Mouse (Mus musculus) hindbrain, postnatal 0 days (tissue): Measurements from ENCODE around the gene H2-Aa. TPM values are rescaled to one million over a fixed set of nuclear protein-coding genes. Genes with fewer than 3 reads are reported as not detected.

Experiments
- ATAC-seq: fragments of 200-750 bp; cut with Nextera tagmentation; 2 replicates; pipeline ENCODE4 v1.8.0; 2017; ENCODE audit warnings: mild to moderate bottlenecking, moderate TSS enrichment, moderate library complexity
- DNase-seq: peaks from one replicate; pipeline ENCODE4 v3.0.0-alpha.2; 2015; ENCODE audit warnings: low spot score
- H3K27ac ChIP-seq: fragments of 300-500 bp; sonication (generic); 2 replicates; pipeline ENCODE4 v1.5.1; 2014; ENCODE audit warnings: mild to moderate bottlenecking
- H3K27me3 ChIP-seq: fragments of 300-500 bp; sonication (generic); 2 replicates; pipeline ENCODE4 v1.6.1; 2014; ENCODE audit warnings: low read length, mixed read lengths; ENCODE audit not compliant: insufficient read depth
- H3K36me3 ChIP-seq: fragments of 300-500 bp; sonication (generic); 2 replicates; pipeline ENCODE4 v1.6.1; 2014; ENCODE audit warnings: low read length, mixed read lengths; ENCODE audit not compliant: insufficient read depth
- H3K4me1 ChIP-seq: fragments of 300-500 bp; sonication (generic); 2 replicates; pipeline ENCODE4 v1.6.1; 2014; ENCODE audit warnings: antibody characterized with exemption, low read length, mixed read lengths; ENCODE audit not compliant: insufficient read depth
- H3K4me2 ChIP-seq: fragments of 300-500 bp; sonication (generic); 2 replicates; pipeline ENCODE4 v1.6.1; 2014; ENCODE audit warnings: low read depth, mild to moderate bottlenecking, low read length, moderate library complexity, mixed read lengths
- H3K4me3 ChIP-seq: fragments of 300-500 bp; sonication (generic); 2 replicates; pipeline ENCODE4 v1.5.1; 2014; ENCODE audit warnings: low read length
- H3K9ac ChIP-seq: fragments of 300-500 bp; sonication (generic); replicated peaks from 2 replicates; pipeline ENCODE4 v1.6.1; 2014; ENCODE audit warnings: mild to moderate bottlenecking, low read length, moderate library complexity, mixed read lengths
- H3K9me3 ChIP-seq: fragments of 300-500 bp; sonication (generic); 2 replicates; pipeline ENCODE4 v1.6.1; 2016; ENCODE audit warnings: low read length, mixed read lengths
- CTCF ChIP-seq: IDR thresholded peaks from 2 replicates; pipeline ENCODE4 v1.5.1; 2016; ENCODE audit warnings: antibody characterized with exemption, control low read depth, low read depth
- WGBS: fragments of 180-500 bp; shearing (Covaris S2); extraction: QIAGEN DNeasy Blood & Tissue Kit; methylation state at CpG from one replicate; pipeline ENCODE4 v1.1.7; 2014; 5-methylcytosine and 5-hydroxymethylcytosine counted together
- polyA plus RNA-seq: library from polyadenylated mRNA; unstranded; fragments of >200 nt; fragmentation: Nextera tagmentation; extraction: Ambion mirVana; gene quantifications from 2 replicates; pipeline ENCODE4 v1.2.1, GENCODE M21; 2015
- total RNA-seq: library from RNA; depleted of rRNA; stranded (reverse); fragments of >200 nt; gene quantifications from 2 replicates; pipeline ENCODE4 v1.2.3, GENCODE M21; 2014

The H2-Aa gene
- total and polyA plus RNA-seq, 2 experiments from 2014 or later, result 1.3 to 1.4 TPM

DNA sequence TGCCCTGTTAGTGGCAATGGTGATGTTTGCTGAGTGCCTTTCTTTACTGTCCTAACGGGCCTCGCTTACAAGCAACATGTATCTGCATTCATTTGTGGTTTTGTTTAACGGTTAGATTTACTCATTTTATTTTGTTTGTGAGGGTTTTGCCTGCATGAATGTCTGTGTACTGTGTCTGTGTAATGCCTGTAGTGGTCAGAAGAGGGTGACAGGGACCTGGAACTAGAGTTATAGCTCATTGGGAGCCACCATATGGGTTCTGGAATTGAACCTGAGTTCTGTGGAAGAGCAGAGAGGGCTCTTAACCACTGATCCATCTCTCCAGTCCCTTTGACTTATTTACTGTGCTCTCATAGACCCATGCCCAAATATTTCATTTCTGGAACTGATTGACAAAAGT lies 40.6 kb downstream of the H2-Aa start:
- TF ChIP-seq CTCF, result peak; percentile 62
- peak; percentile 42 for DNase-seq

GRCm38 (mm10) chr17:34244656-34245055 lies 43.0 kb downstream of the H2-Aa start:
- Histone ChIP-seq H3K4me1 (no peaks in the 10 kb centered on the region), H3K4me2 (no peak overlapping the region), H3K9ac (no peak overlapping the region), H3K27me3 (no peaks in the 10 kb centered on the region), H3K4me3 (no peak overlapping the region), H3K27ac (no peak overlapping the region), H3K36me3 (no peaks in the 10 kb centered on the region), H3K9me3 (peaks cover 4% of the 10 kb centered on the region; the same call in 1 of the 2 replicates)
- DNase-seq (no peak), ATAC-seq (no peak)
- no peak for TF ChIP-seq CTCF
- WGBS, result 74% methylated on average over 4 of the region's 4 CpGs

More for the DNA sequence above, 40.6 kb downstream of the H2-Aa start:
- H3K36me3 ChIP-seq, result no peaks in the 10 kb centered on the region
- WGBS, result 86% methylated on average over 3 of the region's 3 CpGs
- no peak overlapping the region for H3K4me3 ChIP-seq
- H3K4me2 ChIP-seq, result no peak overlapping the region
- no peak overlapping the region for H3K9ac ChIP-seq
- H3K9me3 ChIP-seq, result no peaks in the 10 kb centered on the region
- ATAC-seq, result no peak
- no peak overlapping the region for H3K27ac ChIP-seq
- no peaks in the 10 kb centered on the region for H3K4me1 ChIP-seq
- no peaks in the 10 kb centered on the region for H3K27me3 ChIP-seq

DNA sequence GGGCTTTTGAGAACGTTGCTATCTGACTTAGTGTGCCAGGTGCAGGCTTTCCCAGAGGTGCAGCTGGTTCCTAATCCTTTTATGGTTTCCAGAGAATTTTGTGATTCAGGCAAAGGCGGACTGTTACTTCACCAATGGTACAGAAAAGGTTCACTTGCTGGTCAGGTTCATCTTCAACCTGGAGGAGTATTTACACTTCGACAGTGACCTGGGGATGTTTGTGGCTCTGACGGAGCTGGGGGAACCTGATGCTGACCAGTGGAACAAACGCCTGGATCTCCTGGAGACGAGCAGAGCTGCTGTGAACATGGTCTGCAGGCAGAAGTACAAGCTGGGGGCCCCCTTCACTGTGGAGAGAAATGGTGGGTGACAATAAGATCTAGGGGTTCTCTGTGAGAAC lies 46.7 kb downstream of the H2-Aa start:
- Histone ChIP-seq H3K4me3 (no peak overlapping the region), H3K9me3 (peaks cover 4% of the 10 kb centered on the region; the same call in 1 of the 2 replicates), H3K9ac (no peak overlapping the region), H3K27ac (no peak overlapping the region), H3K4me1 (no peaks in the 10 kb centered on the region), H3K27me3 (no peaks in the 10 kb centered on the region), H3K36me3 (no peaks in the 10 kb centered on the region), H3K4me2 (no peak overlapping the region)
- whole genome bisulfite sequencing, result 78% methylated on average over 6 of the region's 6 CpGs
- TF ChIP-seq CTCF, result no peak
- ATAC-seq (no peak), DNase-seq (no peak)

DNA sequence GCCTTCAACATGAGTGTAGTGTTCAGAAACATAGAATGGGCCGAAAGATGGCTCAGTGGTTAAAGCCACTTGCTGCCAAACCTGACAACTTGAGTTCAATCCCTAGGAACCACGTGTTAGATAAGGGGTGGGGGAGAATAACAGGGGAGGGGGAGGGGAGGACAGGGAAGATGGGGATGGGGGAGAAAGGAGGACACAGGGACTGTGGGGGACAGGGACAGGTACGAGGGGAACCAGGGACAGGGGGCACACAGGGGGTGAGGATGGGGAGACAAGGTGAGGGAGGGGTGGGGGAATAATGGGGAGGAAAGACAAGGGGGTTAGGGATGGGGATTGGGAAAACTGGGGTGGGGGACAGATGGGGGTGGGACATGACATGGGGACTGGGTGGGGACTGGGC lies 47.3 kb downstream of the H2-Aa start:
- ATAC-seq, result no peak
- no peak overlapping the region for H3K9ac ChIP-seq
- H3K9me3 ChIP-seq, result peaks cover 4% of the 10 kb centered on the region; the same call in 1 of the 2 replicates
- H3K4me1 ChIP-seq, result no peaks in the 10 kb centered on the region
- H3K36me3 ChIP-seq, result no peaks in the 10 kb centered on the region
- WGBS, result 72% methylated on average over 3 of the region's 3 CpGs
- no peak for DNase-seq
- H3K27me3 ChIP-seq, result no peaks in the 10 kb centered on the region
- no peak for TF ChIP-seq CTCF
- no peak overlapping the region for H3K4me3 ChIP-seq
- no peak overlapping the region for H3K4me2 ChIP-seq
- no peak overlapping the region for H3K27ac ChIP-seq

DNA sequence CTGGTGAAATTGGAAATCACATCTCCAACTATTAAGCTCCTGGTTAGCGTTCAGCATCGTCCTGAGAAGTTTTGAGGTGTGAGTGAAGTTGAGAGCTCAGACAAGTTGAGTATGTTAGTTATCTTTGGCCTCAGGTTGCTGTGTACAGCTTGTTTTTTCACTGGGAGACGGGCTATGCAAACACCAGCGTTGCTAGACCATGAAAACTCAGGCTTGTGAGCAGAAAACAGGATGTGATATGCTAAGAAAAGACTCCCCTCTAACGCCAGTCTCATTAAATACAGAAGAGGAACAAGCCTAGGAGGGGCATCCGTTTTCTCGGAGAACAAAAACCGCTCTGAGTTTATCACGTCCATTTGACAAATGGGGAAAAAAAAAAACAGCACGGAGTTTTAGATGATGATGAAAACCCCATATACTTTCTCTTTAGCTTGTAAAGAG lies 48.0 kb downstream of the H2-Aa start:
- 73% methylated on average over 10 of the region's 10 CpGs for WGBS
- no peak for ATAC-seq
- no peak for TF ChIP-seq CTCF

DNA sequence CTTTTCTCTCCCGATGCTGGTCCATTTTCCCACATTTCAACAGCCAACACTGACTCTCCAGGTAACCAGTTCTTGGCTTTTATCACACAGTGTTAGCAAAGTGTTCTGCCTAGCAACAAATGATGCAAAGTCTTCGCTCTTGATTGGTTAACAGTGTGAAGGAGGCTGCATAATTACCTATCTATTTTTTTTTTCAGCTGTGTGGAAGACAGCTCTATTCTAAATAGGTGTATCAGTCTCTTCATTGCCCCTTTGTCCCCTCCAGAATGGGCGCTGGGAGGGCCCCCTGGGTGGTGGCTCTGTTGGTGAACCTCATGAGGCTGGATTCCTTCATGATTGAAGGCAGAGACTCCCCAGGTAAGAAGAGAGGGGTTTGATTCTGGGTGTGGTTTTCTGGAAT lies 48.9 kb downstream of the H2-Aa start, which contains the start of gene H2-Ob:
H2-Ob (plus strand) TSS at position 198 of the 400 bp plus-strand sequence.
- 54% methylated on average over 3 of the region's 3 CpGs for WGBS
- ATAC-seq (peak; percentile 73; the same call in 1 of the 2 replicates), DNase-seq (peak; percentile 88)
- Histone ChIP-seq H3K9me3 (peaks cover 4% of the 10 kb centered on the region; the same call in 1 of the 2 replicates), H3K4me3 (no peak within 1 kb of the TSS), H3K4me2 (no peak within 1 kb of the TSS), H3K27ac (no peak within 1 kb of the TSS), H3K9ac (no peak within 1 kb of the TSS), H3K36me3 (no peaks in the 10 kb centered on the region), H3K27me3 (no peaks in the 10 kb centered on the region), H3K4me1 (no peaks in the 10 kb centered on the region)
- no peak for TF ChIP-seq CTCF

More for the DNA sequence above, 48.0 kb downstream of the H2-Aa start:
- Histone ChIP-seq H3K9me3 (peaks cover 4% of the 10 kb centered on the region; the same call in 1 of the 2 replicates), H3K27me3 (no peaks in the 10 kb centered on the region), H3K36me3 (no peaks in the 10 kb centered on the region), H3K9ac (no peak overlapping the region), H3K4me2 (no peak overlapping the region), H3K4me1 (no peaks in the 10 kb centered on the region), H3K27ac (no peak overlapping the region), H3K4me3 (no peak overlapping the region)
- DNase-seq, result no peak

DNA sequence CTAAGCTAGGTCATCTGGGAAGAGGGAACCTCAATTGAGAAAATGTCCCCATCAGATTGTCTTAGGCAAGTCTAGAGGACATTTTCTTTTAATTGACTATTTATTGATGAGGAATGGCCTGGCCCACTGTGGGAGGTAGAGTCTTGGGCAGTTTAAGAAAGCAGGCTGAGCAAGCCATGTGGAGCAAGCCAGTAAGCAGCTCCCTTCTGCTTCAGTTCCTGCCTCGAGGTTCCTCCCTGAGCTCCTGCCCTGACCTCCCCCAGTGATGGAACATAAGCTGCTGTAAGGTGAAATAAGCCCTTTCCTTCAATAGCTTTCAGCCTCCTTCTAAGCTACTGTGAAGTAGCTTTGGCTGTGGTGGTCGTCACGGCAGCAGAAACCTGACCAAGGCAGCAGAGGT lies 49.9 kb downstream of the H2-Aa start:
- Histone ChIP-seq H3K4me1 (no peaks in the 10 kb centered on the region), H3K4me2 (no peak overlapping the region), H3K36me3 (no peaks in the 10 kb centered on the region), H3K9me3 (peaks cover 4% of the 10 kb centered on the region; the same call in 1 of the 2 replicates), H3K27me3 (no peaks in the 10 kb centered on the region), H3K9ac (no peak overlapping the region), H3K4me3 (no peak overlapping the region), H3K27ac (no peak overlapping the region)
- ATAC-seq (no peak), DNase-seq (no peak)
- no peak for TF ChIP-seq CTCF
- 81% methylated on average over 3 of the region's 3 CpGs for WGBS
